Mouse (Mus musculus) left cerebral cortex, adult 8-10 months (tissue): ENCODE results near the gene Tsnax. TPM values are rescaled to one million over a fixed set of nuclear protein-coding genes. Genes with fewer than 3 reads are reported as not detected.

ENCODE experiments used
- DNase-seq, 2 experiments: peaks; one replicate each; pipeline ENCODE4 v3.0.0; 2022; ENCODE audit warnings: low spot score in 2 of 2
- total RNA-seq, 4 experiments: library from RNA; stranded (reverse); gene quantifications; 2 replicates each; pipeline ENCODE4 v1.2.4; 2022

The Tsnax gene
- total RNA-seq: 100 to 1,000 TPM; 160 to 172 (median 167) TPM

DNA sequence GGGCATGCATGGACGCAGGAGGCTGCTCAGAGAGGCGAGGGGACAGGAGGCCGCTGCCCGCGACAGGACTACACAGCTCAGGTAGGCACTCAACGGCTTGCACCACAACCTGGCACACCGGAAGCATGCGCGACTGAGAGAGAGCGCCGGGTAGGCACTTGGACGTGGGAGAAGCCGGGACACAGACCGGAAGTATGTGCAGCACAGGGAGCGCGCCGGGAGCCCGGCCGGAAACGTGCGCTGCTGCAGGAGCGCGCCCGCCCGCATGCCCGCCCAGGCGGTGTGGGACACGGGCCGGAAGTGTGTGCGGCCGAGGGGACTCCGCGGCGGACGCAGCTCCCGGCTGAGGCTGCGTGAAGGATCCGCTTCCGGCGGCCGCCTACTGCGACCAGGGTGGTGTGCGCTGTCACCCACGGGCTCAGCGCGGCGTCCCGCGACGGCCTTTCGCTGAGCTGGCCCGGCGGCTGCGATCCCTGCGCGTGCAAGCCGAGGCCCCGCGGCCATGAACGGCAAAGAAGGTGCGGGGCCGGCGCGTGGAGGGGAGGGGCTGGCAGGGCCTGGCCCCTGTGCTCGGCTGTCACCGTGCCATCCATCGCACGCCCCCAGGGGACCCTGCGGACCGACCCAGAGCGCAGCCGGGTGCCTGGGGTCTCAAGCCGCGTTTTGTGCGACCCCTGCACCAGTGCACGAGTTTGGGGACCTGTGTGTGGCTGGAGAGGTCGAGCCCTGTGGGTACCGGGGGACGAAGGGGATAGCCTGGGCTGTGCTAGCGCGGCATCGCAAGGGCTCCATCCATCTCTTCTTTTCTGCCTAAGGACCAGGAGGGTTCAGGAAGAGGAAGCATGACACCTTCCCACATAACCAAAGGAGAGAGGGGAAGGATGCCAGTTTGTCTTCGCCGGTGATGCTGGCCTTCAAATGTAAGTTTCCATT is at the start of gene Tsnax:
Tsnax (plus strand) TSS at position 303 of the 933 bp plus-strand sequence.
- peak; percentile 72 to 94 for DNase-seq

DNA sequence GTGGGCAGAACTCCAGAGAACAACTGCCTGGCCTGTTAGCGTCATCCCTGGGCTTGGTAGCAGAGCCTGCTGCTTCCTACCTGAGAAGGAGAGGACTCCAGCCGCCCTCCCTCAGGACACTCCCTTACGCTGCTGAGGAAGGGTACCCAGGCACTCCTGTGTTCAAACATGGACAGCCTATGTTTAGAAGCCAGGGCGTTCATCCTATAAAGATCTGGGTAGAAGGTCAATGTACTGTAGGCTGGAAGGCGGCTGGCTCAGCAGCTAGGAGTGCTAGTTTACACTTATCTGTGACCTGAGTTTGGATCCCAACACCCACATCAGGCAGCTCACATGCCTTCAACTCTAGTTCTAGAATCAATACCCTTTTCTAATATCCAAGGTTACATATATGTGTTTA is 49.6 kb upstream of the Tsnax start:
- DNase-seq: no peak

DNA sequence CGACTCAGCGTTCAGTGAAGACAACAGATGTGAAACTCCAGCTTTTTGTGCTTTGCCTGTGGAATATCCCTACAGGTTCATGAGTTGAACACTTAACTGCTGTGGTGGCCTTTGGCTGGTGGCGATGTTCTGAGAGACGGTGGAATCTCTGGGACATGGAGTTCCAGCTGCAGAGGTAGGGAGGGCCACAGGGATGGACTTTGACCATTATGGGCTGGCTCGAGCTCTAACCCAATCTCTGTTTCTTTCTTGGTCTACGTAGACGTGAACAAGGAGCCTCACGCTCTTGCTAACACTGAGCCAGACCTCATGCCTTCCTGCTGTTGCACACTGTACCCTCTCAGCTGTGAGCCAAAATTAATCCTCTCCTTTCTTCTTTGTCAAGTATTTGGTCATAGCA is 47.8 kb upstream of the Tsnax start:
- no peak for DNase-seq

DNA sequence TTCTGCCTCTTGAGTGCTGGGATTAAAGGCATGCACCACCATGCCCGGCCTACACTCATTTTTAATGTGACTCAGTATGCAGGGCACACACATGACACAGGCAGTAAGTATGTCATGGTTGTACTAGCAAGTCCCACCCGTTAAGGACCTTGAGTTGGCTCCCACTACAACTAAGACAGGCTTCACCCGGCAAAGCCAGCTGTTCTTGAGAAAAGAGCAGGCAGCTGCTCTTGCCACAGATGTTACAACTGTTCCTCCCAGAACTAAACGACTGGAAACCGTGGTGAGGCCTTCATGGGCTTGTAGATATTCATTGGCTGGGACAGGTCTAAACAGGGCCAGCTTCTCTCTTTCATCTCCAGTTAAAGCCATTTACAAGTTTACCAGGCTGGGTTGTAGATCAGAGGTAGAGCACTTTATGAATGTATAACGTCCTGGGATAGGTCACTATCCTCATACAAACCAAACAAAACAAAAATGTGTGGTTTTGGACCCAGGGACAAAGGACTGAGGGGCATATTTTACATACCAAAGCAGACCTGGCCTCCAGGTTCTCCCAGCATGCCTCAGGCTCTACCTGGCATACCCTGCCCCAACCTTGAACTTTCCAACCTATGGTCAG is 42.4 kb upstream of the Tsnax start:
- DNase-seq: no peak

DNA sequence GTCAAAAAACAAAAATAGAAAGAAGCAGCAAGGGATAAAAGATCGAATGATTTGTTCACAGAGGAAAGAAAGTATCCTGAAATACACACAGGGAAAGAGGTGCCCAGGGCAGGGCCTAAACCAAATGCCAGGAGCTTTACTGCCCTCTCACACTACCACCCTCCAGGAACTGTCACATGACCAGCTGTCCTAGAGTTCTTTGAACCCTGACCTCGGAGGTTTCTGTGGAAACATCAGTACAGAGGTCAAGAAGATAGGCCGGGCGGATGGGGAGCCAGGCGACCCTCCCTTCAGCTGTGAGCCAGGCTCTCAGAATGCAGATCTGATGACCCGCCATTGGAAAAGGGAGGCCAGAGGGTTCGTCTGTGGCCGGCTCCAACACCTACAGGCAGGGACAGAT is 39.6 kb upstream of the Tsnax start:
- DNase-seq: no peak

DNA sequence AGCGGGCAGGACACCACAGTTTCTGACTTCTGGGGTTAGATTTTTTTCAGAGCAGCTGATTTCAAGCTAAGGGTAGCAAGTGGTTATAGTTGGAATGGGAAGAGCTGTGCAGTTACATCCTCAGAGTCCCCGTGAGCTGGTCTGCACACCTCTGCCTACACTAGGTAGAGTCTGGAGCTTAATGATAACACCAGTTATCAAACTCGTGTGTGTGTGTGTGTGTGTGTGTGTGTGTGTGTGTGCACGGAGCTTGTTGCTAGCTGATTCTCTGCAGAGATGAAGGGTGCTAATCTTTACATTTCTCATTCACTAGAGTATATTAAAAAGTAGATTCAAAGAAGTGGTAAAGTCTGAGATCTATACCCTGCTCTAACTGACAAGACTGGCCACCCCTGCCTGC is 38.5 kb upstream of the Tsnax start:
- no peak for DNase-seq

DNA sequence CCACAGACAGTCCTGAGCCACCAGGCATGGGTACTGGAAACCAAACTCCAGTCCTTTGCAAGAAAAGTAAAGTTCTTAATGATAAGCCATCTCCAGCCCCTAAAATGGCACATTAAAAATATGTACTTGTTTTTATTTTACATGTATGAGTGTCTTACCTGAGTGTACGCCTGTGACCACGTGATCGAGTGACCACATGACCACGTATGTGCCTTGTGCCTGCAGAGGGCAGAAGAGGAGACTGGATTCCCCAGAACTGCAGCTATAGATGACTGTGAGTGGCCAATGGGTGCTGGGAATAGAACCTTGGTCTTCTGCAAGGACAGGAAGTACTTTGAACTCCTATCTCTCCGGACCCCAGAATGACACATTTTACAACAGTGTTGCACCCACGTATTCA is 36.6 kb upstream of the Tsnax start:
- no peak for DNase-seq

DNA sequence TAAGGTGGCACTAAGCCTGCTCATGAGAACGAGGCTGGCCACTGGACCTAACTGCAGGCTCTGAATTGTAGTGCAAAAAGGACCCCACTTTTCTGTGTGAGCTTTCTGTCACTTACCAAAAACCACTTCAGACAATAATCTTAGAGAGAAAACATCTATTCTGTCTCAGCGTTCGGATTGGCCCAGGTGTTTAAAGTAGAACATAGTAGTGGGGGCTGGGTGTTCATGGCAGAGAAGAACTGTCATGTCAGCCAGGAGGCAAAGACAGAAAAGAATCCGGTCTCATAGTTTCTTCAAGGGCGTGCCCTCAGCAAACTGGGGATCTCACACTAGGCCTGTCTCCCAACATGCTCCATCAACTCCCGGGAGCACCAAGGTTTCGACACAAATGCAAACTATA is 34.8 kb upstream of the Tsnax start:
- DNase-seq: no peak

DNA sequence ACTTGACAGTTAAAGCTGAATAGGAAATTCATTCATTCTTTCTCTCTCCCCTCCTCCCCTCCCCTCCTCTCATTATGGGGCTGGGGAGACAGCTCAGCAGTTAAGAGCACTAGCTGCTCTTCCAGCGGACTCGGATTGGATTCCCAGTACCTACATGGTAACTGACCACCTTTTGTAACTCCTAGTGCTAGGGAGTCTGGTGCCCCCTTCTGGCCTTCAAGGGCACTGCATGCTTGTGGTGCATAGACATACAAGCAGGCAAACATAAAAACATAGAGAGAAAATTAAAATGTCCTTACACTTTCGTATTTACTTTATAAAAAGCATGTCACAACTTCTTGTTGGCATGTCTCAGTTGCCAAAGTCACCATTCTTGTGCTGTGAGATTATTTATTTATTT is 32.8 kb upstream of the Tsnax start:
- DNase-seq: no peak

DNA sequence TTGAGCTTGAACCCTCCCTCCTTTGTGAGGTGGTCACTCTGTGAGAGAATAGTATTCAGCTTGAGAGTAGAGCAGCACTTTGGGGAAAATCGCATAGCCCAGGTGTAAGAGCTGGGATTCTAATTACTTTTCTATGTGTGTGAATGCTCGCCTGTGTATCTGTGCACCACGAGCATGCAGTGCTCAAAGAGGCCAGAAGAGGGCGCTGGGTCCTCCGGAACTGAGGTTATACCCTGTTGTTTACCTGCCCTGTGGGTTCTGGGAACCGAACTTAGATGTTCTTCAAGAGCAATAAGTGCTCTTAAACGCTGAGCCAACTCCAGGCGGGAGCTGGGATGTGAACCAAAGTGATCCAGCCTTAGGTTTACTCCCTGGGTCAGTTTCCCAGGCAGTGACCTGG is 32.0 kb upstream of the Tsnax start:
- no peak for DNase-seq

DNA sequence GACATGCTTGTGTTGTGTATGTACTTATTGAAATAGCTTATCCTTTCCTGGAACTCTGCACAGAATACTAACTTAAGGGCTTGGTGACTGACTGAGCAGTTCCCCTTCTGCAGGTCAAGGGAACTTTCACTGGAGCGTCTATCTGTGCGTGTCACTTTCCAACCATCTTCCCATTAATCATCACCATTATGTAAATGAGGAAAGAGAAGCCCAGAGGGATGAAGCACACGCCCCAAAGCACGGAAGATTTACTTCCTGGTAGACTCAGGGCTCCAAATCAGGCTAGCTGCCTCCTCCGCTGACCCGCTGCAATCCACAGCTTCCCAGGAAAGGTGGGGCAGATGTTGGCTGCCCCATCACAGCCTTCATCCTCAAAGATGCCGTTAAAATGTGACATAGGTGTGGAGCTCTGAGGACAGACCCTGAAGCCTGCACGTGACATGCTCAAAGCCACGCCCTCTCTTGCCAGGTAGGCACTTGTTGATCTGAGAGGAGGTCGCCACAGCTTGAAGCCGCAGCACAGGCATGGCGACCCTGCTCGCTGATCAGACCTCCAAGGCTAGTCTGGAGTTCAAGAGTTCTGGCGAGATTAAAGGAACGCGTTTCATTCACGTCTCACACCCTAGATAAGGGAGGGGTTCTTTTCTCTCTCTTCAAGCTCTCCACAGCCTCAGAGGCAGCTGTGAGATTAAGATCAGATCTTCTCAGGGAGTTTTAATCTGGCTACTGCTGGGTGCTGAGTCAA is 21.7 kb upstream of the Tsnax start:
- no peak for DNase-seq

DNA sequence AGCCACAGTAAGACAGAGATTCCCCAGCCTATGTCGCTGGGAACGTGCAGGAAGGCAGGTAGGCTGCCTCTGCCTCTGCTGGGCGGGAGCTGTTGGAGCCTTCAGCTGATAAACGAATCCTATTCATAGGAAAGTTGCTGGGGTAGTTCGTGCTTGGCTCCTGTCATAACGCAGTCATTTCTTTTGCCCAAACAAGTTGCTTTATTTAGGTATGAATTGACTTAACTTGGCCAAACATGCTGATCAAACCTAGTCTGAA is 21.2 kb upstream of the Tsnax start:
- no peak for DNase-seq

DNA sequence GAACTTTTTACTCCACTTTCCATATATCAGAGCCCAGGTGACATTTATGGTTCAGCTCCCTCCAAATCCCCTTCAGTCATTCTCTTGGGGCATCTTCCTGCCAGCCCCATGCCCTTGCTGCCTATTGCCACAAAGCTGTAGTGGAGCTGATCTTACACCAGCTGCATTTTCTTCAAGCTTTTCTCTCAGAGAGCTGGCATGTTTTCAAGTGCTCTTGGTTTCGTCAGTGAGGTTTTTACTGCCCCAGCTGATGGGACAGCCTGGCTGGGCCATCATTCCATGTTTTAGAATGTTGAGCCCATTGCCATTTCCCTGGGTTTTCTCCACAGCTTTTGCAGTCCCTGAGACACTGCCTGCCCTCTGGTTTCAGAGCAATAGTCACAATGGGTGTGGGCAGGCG is 17.0 kb upstream of the Tsnax start:
- DNase-seq: no peak

DNA sequence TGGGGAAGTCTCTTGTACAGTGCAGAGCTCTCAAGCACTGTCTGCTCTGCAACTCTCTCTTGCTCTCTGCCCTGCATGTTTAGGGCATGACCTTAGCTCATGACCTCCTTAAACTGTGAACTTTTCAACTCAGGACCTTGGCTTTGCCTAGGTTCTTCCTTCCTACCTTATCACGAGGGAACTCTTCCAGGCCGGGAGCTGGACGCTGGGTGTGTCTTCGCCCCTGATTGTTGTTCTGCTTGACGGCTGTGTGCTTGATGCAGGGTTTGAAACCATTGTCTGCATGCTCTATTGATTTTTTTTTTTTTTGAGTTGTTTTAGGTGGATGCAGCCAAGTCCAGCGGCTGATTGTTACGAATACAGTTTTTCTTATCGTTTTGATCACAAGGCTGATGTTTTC is 11.3 kb downstream of the Tsnax start:
- no peak for DNase-seq

DNA sequence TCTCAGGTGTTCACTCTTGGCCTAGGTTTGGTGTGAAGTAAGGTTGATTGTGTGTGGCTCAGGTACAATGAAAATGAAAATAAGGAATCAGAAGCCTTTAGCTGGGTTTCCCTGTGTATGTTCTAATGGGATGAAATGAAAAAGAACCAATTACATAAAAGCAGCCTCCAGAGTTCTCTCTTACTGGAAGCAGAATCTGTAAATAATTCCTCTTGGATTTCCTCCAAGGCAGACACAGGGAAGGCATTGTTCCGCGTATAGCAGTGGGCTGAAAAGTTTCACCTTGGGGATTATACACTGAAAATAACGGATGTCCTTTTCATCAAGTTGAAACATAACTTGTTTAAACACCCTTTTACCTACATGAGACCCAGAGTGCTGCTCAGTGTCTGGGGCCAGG is 14.4 kb downstream of the Tsnax start:
- DNase-seq: no peak

DNA sequence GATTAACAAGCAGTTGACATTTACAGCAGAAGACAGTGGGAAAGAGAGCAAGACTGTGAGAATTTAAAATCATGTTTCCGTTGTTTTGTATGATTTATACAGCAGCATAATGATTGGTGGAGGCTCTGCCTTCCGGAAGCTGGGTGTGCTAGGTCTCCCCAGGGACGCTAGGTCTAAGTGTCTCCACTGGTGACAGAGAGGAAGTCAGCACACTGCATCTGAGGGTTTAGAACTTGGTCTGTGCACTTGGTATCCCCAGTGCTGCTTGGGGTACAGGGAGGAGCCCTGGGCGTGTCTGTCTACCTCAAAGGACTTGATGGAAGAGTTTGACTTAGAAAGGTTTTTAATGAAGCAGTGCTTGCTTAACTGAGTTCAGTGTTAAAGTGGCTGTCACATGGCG is 16.0 kb downstream of the Tsnax start:
- DNase-seq: no peak

DNA sequence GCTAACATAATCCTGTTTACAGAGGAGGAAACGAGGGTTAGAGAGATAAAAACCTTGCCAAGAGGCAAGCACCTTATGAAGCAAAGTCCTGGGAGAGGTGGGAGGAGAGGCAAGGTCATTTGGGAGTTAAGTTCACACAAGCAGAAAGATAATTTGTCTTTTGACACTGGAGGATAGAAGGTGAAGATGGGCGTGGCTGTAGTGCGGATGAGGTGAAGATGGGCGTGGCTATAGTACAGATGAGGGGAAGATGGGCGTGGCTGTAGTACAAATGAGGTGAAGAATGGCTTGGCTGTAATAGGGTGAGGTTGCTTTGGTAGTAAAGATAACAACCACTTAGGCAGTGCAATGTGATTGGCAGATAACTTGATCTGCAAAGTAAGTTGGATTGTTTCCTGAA is 18.5 kb downstream of the Tsnax start:
- no peak for DNase-seq

DNA sequence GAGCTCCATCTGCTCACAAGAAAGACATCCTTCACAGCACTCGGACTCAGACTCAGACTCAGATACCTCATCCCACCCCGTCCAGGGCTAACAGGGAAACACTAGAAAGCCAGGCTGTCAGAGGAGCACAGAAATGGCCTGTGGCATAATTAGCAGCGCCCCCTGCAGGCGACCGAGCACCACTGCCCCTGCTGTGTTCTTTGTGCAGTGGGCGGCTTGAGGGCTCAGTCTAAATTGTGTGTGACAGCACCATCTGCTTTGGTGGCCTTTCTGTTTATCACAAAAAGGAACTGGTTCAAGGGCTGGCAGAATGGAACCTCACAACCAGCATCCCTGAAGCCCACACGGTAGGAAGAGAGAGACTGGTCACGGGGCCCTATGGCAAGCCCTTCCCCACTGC is 21.9 kb downstream of the Tsnax start:
- DNase-seq: no peak

DNA sequence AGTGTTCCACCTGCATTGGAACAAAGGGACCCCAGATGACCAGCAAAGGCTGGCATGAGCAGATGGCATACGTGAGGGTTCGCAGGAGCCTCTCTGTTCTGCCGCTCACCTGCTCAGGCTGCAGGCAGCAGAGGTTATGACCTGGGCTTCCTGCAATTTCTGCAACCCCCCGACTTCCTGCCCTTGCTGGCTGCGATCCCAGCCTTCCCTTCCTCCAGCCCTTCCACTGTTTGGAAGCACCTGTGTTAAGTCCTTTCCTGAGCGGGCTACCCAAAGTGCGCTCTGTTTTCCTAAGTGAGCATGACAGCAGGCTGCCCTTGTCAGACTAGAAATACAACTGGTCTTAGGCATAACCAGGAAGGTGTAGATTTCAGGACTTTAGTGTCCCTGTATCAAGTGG is 24.3 kb downstream of the Tsnax start:
- DNase-seq: no peak

DNA sequence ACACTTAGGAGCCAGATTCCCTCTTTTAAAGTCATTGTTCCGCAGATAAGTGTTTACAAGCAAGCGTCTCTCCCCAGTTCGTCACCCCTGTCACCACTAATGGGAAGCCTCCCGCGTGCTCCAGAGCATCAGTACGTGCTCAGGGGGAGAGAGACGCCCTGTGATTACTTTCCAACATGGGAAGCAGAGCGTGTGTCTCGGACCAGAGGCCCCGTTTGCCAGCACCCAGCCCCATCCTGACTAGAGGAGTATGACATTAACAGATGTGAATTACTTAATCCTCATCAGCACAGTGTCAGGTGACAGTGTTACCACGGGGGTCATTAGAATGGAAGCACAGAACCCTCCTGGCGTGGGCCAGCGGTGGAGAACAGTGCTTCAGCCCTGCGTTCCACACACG is 25.9 kb downstream of the Tsnax start:
- DNase-seq: no peak

DNA sequence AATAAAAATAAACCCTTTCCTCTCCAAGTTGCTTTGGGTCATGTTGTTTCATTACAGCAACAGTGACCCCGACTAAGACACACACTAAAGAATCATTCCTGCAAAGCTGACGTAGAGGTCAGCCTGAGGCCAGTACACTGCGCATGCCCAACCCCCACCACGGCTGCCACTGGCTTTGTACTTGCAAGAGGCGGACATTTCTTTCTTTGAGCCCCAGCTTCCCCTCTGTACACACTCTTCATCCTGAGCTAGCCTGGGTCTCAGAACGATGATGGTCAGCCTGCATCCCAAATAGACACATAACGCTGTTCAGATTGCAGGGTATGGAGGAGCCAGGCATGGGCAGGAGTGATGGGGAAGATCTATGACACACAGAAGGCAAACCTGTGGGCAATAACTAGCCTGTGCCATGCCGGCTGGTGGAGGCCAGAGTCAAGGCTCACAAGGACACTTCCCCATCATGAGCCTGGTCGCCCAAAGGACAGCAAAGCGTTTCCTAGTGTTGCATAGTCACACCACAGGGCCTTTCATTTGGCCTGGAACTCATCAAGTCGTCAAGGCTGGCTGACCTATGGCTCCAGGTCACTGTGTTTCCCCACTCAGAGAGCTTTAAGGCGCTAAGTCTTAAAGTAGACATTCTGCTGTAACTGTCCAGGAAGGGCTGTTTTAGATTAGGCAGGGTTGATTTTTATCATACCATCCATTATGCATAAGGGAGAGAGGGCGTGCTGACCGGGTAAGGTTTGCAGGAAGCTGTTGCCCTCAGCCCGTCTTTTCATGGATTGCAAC is 28.0 kb downstream of the Tsnax start:
- no peak for DNase-seq

DNA sequence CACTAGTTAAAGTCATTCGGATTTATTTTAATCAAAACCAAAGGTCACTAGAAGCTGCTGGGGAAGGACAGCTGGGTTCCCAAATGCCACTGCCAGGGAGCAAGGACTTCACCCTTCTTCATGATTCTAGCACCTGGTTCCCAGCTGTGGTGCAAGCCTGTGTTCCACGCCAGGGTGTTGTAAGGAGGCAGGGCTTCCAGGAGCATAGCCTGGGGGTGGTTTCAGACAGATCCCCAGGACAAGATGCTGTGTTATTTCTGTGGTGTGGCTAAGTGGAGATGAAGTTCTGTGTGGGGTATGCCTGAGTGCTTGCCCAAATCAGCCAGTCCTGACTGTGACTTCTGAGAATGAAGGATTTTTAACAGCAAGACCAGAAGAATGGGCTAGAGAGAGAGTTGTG is 28.7 kb downstream of the Tsnax start:
- DNase-seq: no peak
